Mouse (Mus musculus): ENCODE measurements around the gene Ilf3. TPM values are rescaled to one million over a fixed set of nuclear protein-coding genes. Genes with fewer than 3 reads are reported as not detected.

The Ilf3 gene
- polyA plus RNA-seq, 1 experiment, result 81.1 TPM

DNA sequence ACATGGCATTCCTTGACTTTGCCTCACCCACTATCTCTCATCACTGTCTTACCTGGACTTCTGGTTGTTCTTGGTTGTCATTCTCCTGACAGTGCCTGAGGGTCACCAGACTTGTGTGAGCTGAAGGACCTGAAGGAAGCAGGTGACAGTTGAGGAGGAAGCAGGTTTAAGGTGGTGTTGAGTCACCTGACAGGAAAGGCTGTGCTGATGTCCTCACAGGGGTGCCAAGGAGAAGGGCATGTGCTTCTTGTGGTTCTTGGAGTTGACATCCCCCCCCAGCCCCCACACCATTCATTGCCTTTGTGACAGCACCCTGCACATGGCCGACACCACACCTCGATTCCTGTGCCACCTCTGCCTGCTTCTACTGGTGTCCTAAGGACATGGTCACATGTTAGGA is 80.1 kb downstream of the Ilf3 start:
- WGBS, result 90% methylated on average over 2 of the region's 2 CpGs
- H3K27ac ChIP-seq (ENCODE audit: insufficient read depth, low read length), result no peak overlapping the region
- DNase-seq, result no peak

GRCm38 (mm10) chr9:21449710-21450109 is 82.0 kb downstream of the Ilf3 start:
- no peak for TF ChIP-seq POLR2A (IDR thresholded peaks at IDR 0.05; ENCODE audit: borderline replicate concordance, insufficient read depth, low read length)
- TF ChIP-seq CTCF (IDR thresholded peaks at IDR 0.05; ENCODE audit: borderline replicate concordance, insufficient read depth, low read depth, low read length), result no peak

More for the DNA sequence above, 80.1 kb downstream of the Ilf3 start:
- TF ChIP-seq CTCF (IDR thresholded peaks at IDR 0.05; ENCODE audit: borderline replicate concordance, insufficient read depth, low read depth, low read length) (no peak), POLR2A (IDR thresholded peaks at IDR 0.05; ENCODE audit: borderline replicate concordance, insufficient read depth, low read length) (no peak)
- H3K27me3 ChIP-seq (ENCODE audit: control insufficient read depth, insufficient read depth, low read length), result no peaks in the 10 kb centered on the region
- peaks cover 36% of the 10 kb centered on the region for H3K4me1 ChIP-seq (ENCODE audit: control insufficient read depth, insufficient read depth, low read length)
- H3K4me3 ChIP-seq (replicated peaks; ENCODE audit: insufficient read depth, low read depth, low read length), result no peak overlapping the region

DNA sequence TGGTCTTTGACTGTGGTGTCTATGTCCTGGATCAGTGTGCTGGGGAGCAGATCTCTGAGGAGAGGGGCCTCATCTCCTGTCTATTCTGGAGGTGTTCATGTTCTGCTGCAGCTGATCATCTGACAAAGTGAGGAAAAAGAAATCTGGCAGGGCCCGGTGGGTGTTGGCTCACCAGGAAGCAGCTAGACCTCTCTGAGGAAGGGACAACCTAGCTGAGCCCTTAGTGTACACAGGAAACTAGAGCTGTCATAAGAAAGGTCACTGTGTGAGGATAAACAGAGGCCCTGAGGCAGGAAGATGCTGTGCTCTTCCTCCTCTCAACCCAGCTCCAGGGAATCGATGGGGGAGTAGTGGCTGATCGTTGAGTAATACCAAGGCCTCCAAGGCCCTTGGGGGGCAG is 82.6 kb downstream of the Ilf3 start:
- peaks cover 50% of the 10 kb centered on the region for H3K4me1 ChIP-seq (ENCODE audit: control insufficient read depth, insufficient read depth, low read length)
- H3K27ac ChIP-seq (ENCODE audit: insufficient read depth, low read length), result peak overlapping the region; percentile 15; the same call in 1 of the 2 replicates
- H3K4me3 ChIP-seq (replicated peaks; ENCODE audit: insufficient read depth, low read depth, low read length), result no peak overlapping the region
- WGBS, result 80% methylated on average over 3 of the region's 3 CpGs
- H3K27me3 ChIP-seq (ENCODE audit: control insufficient read depth, insufficient read depth, low read length), result no peaks in the 10 kb centered on the region
- DNase-seq, result no peak
- TF ChIP-seq CTCF (IDR thresholded peaks at IDR 0.05; ENCODE audit: borderline replicate concordance, insufficient read depth, low read depth, low read length) (no peak), POLR2A (IDR thresholded peaks at IDR 0.05; ENCODE audit: borderline replicate concordance, insufficient read depth, low read length) (no peak)

More at GRCm38 (mm10) chr9:21449710-21450109, 82.0 kb downstream of the Ilf3 start:
- 10% methylated on average over 2 of the region's 2 CpGs for WGBS
- peaks cover 46% of the 10 kb centered on the region for H3K4me1 ChIP-seq (ENCODE audit: control insufficient read depth, insufficient read depth, low read length)
- no peak overlapping the region for H3K4me3 ChIP-seq (replicated peaks; ENCODE audit: insufficient read depth, low read depth, low read length)
- DNase-seq, result peak in 1 of 2 experiments; percentile 35
- H3K27ac ChIP-seq (ENCODE audit: insufficient read depth, low read length), result peak overlapping the region; percentile 15; the same call in 1 of the 2 replicates
- H3K27me3 ChIP-seq (ENCODE audit: control insufficient read depth, insufficient read depth, low read length), result no peaks in the 10 kb centered on the region

DNA sequence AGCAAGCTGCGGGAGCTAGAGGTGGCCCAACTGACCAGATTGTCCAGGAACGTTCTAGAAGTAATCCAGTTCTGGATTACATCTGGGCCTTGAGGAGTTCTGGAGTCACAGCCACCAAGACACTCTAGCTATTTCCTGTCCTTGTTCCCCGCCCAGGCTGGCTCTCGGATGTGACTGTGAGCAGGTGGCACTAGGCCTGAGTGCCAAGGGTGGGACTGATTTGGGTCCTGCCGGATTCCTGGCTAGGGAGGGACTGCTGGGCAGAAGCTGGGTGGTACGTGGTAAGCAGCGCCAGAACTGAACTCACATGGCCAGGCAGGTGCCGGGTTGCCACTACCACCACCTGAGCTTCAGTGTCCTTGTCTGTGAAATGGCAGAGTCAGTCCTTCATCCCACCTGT is 83.7 kb downstream of the Ilf3 start:
- WGBS, result 39% methylated on average over 8 of the region's 8 CpGs
- no peak overlapping the region for H3K27ac ChIP-seq (ENCODE audit: insufficient read depth, low read length)

GRCm38 (mm10) chr9:21451870-21452269 is 84.2 kb downstream of the Ilf3 start:
- Histone ChIP-seq H3K27ac (ENCODE audit: insufficient read depth, low read length) (no peak overlapping the region), H3K4me1 (ENCODE audit: control insufficient read depth, insufficient read depth, low read length) (peaks cover 52% of the 10 kb centered on the region), H3K4me3 (replicated peaks; ENCODE audit: insufficient read depth, low read depth, low read length) (no peak overlapping the region), H3K27me3 (ENCODE audit: control insufficient read depth, insufficient read depth, low read length) (no peaks in the 10 kb centered on the region)
- WGBS, result 44% methylated on average over 8 of the region's 8 CpGs
- DNase-seq, result peak in 1 of 2 experiments; percentile 34
- TF ChIP-seq POLR2A (IDR thresholded peaks at IDR 0.05; ENCODE audit: borderline replicate concordance, insufficient read depth, low read length), result no peak
- no peak for TF ChIP-seq CTCF (IDR thresholded peaks at IDR 0.05; ENCODE audit: borderline replicate concordance, insufficient read depth, low read depth, low read length)

More for the DNA sequence above, 83.7 kb downstream of the Ilf3 start:
- H3K4me1 ChIP-seq (ENCODE audit: control insufficient read depth, insufficient read depth, low read length), result peaks cover 52% of the 10 kb centered on the region
- no peak overlapping the region for H3K4me3 ChIP-seq (replicated peaks; ENCODE audit: insufficient read depth, low read depth, low read length)
- no peak for DNase-seq
- TF ChIP-seq CTCF (IDR thresholded peaks at IDR 0.05; ENCODE audit: borderline replicate concordance, insufficient read depth, low read depth, low read length), result no peak
- TF ChIP-seq POLR2A (IDR thresholded peaks at IDR 0.05; ENCODE audit: borderline replicate concordance, insufficient read depth, low read length), result no peak
- H3K27me3 ChIP-seq (ENCODE audit: control insufficient read depth, insufficient read depth, low read length), result no peaks in the 10 kb centered on the region

DNA sequence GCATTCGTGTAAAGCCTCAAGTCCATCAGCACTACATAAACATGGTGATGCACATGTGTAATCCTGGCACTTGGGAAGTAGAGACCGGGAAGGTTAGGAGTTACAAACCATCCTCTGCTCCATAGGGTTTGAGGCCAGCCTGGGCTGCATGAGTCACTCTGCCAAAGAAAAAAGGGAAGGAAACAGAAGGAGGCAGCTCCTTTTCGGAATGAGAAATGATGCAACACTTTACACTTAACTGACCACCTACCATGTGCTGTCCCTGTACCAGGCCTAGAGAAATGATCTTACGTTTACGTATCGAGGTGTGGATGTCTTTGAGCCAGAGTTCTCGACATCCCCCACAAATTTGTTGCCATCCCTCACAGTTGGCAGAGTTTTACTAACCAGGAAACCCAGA is 85.3 kb downstream of the Ilf3 start:
- TF ChIP-seq CTCF (IDR thresholded peaks at IDR 0.05; ENCODE audit: borderline replicate concordance, insufficient read depth, low read depth, low read length), result no peak
- TF ChIP-seq POLR2A (IDR thresholded peaks at IDR 0.05; ENCODE audit: borderline replicate concordance, insufficient read depth, low read length), result no peak
- no peak for DNase-seq
- H3K27ac ChIP-seq (ENCODE audit: insufficient read depth, low read length), result peak overlapping the region; percentile 45; the same call in 1 of the 2 replicates
- no peaks in the 10 kb centered on the region for H3K27me3 ChIP-seq (ENCODE audit: control insufficient read depth, insufficient read depth, low read length)
- H3K4me3 ChIP-seq (replicated peaks; ENCODE audit: insufficient read depth, low read depth, low read length), result no peak overlapping the region
- H3K4me1 ChIP-seq (ENCODE audit: control insufficient read depth, insufficient read depth, low read length), result peaks cover 47% of the 10 kb centered on the region
- WGBS, result 48% methylated on average over 7 of the region's 7 CpGs

- peak in 1 of 2 experiments; percentile 28 for DNase-seq
- no peaks in the 10 kb centered on the region for H3K27me3 ChIP-seq (ENCODE audit: control insufficient read depth, insufficient read depth, low read length)
- peak overlapping the region; percentile 45; the same call in 1 of the 2 replicates for H3K27ac ChIP-seq (ENCODE audit: insufficient read depth, low read length)
- peaks cover 44% of the 10 kb centered on the region for H3K4me1 ChIP-seq (ENCODE audit: control insufficient read depth, insufficient read depth, low read length)
- no peak overlapping the region for H3K4me3 ChIP-seq (replicated peaks; ENCODE audit: insufficient read depth, low read depth, low read length)
- 57% methylated on average over 2 of the region's 2 CpGs for WGBS
- no peak for TF ChIP-seq POLR2A (IDR thresholded peaks at IDR 0.05; ENCODE audit: borderline replicate concordance, insufficient read depth, low read length)
- TF ChIP-seq CTCF (IDR thresholded peaks at IDR 0.05; ENCODE audit: borderline replicate concordance, insufficient read depth, low read depth, low read length), result no peak
These were observed 85.8 kb downstream of the Ilf3 start for GRCm38 (mm10) chr9:21453459-21453858.

DNA sequence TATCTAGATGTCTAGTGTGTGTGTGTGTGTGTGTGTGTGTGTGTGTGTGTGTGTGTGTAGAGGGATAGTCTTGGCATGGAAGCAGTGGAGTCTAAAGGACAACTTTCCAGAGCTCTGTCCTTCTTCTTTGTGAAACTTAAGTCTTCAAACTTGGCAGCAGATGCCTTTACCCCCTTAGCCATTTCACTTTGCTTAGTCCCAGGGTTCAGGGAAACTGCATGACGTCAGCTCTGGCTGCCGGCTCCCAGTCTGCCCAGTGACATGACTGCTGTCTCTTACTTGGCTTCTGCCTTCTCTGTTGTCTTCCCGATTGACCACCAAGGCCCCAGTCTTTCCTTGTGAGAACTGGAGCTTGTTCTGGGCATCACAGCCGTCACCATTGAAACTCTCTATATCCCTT is 86.9 kb downstream of the Ilf3 start:
- peaks cover 37% of the 10 kb centered on the region for H3K4me1 ChIP-seq (ENCODE audit: control insufficient read depth, insufficient read depth, low read length)
- WGBS, result 38% methylated on average over 4 of the region's 4 CpGs
- H3K4me3 ChIP-seq (replicated peaks; ENCODE audit: insufficient read depth, low read depth, low read length), result no peak overlapping the region
- no peaks in the 10 kb centered on the region for H3K27me3 ChIP-seq (ENCODE audit: control insufficient read depth, insufficient read depth, low read length)
- no peak for DNase-seq
- TF ChIP-seq CTCF (IDR thresholded peaks at IDR 0.05; ENCODE audit: borderline replicate concordance, insufficient read depth, low read depth, low read length) (no peak), POLR2A (IDR thresholded peaks at IDR 0.05; ENCODE audit: borderline replicate concordance, insufficient read depth, low read length) (no peak)
- 0 out of 2 replicates have a peak overlapping the region, but pooled peaks have one; percentile 40 for H3K27ac ChIP-seq (ENCODE audit: insufficient read depth, low read length)

Other genes starting within 250 kb of the Ilf3 start
- 17.2 and 17.9 TPM in 2 replicates for gene Tyk2, start 236.6 kb upstream of the Ilf3 start, polyA plus RNA-seq (2012; rRNA removed)
- 189 and 202 TPM in 2 replicates for gene Cdc37, start 217.9 kb upstream of the Ilf3 start, polyA plus RNA-seq (2012; rRNA removed)
- gene Pde4a, start 202.2 kb upstream of the Ilf3 start, polyA plus RNA-seq (2012; rRNA removed), result 51.2 and 57.4 TPM in 2 replicates
- 60.5 and 63.1 TPM in 2 replicates for gene Keap1, start 128.5 kb upstream of the Ilf3 start, polyA plus RNA-seq (2012; rRNA removed)
- gene S1pr5, start 119.4 kb upstream of the Ilf3 start, polyA plus RNA-seq (2012; rRNA removed), result 40.8 and 44.6 TPM in 2 replicates
- gene Atg4d, start 102.6 kb upstream of the Ilf3 start, polyA plus RNA-seq (2012; rRNA removed), result 70.9 and 72.4 TPM in 2 replicates
- gene Kri1, start 79.9 kb upstream of the Ilf3 start, polyA plus RNA-seq (2012; rRNA removed), result 46.8 and 48.2 TPM in 2 replicates
- gene Cdkn2d, start 76.5 kb upstream of the Ilf3 start, polyA plus RNA-seq (2012; rRNA removed), result 76.6 and 88.6 TPM in 2 replicates
- gene Ap1m2, start 55.5 kb upstream of the Ilf3 start, polyA plus RNA-seq (2012; rRNA removed), result 1.6 and 1.8 TPM in 2 replicates
- 67.7 and 70.3 TPM in 2 replicates for gene Slc44a2, start 47.2 kb upstream of the Ilf3 start, polyA plus RNA-seq (2012; rRNA removed)
- gene Qtrt1, start 44.0 kb downstream of the Ilf3 start, polyA plus RNA-seq (2012; rRNA removed), result 37.5 and 39.5 TPM in 2 replicates
- gene Dnm2, start 57.0 kb downstream of the Ilf3 start, polyA plus RNA-seq (2012; rRNA removed), result 66.9 and 68.6 TPM in 2 replicates
- gene Tmed1, start 142.4 kb downstream of the Ilf3 start, polyA plus RNA-seq (2012; rRNA removed), result 25.9 and 26.4 TPM in 2 replicates
- 0.28 and 0.29 TPM in 2 replicates for gene AB124611, start 158.3 kb downstream of the Ilf3 start, polyA plus RNA-seq (2012; rRNA removed)
- 51.0 and 57.1 TPM in 2 replicates for gene Carm1, start 179.0 kb downstream of the Ilf3 start, polyA plus RNA-seq (2012; rRNA removed)
- 53.1 and 53.4 TPM in 2 replicates for gene Timm29, start 224.9 kb downstream of the Ilf3 start, polyA plus RNA-seq (2012; rRNA removed)
- gene Yipf2, start 225.0 kb downstream of the Ilf3 start, polyA plus RNA-seq (2012; rRNA removed), result 30.9 and 31.3 TPM in 2 replicates
- gene Smarca4, start 248.3 kb downstream of the Ilf3 start, polyA plus RNA-seq (2012; rRNA removed), result 88.8 and 96.7 TPM in 2 replicates